Mouse (Mus musculus): ENCODE measurements around the gene Palm2.
A peak's percentile ranks its signal among the peaks of the same experiment; 100 is the strongest.

Palm2 gene

GRCm38 (mm10) chr4:57523456-57523855, 89.4 kb downstream of the Palm2 start:
- H3K4me3 ChIP-seq (replicated peaks; ENCODE audit: low read length) = no peak overlapping the region
- peaks cover 4% of the 10 kb centered on the region; the same call in 1 of the 2 replicates for H3K4me1 ChIP-seq (replicated peaks; ENCODE audit: low read depth, low read length)
- H3K36me3 ChIP-seq (ENCODE audit: insufficient read depth, low read length) = no peaks in the 10 kb centered on the region
- H3K27me3 ChIP-seq (ENCODE audit: insufficient read depth, low read length) = no peaks in the 10 kb centered on the region
- no peak for TF ChIP-seq NANOG (IDR thresholded peaks at IDR 0.05; ENCODE audit: borderline replicate concordance, low read length)
- no peak for TF ChIP-seq CTCF (conservative IDR thresholded peaks at IDR 0.05; ENCODE audit: low read length)
- TF ChIP-seq POU5F1 (IDR thresholded peaks at IDR 0.05; ENCODE audit: borderline replicate concordance, low read length) = no peak
- H3K9me3 ChIP-seq (ENCODE audit: low read length) = no peaks in the 10 kb centered on the region

- Histone ChIP-seq H3K27me3 (ENCODE audit: insufficient read depth, low read length) (no peaks in the 10 kb centered on the region), H3K4me1 (replicated peaks; ENCODE audit: low read depth, low read length) (peaks cover 4% of the 10 kb centered on the region; the same call in 1 of the 2 replicates), H3K36me3 (ENCODE audit: insufficient read depth, low read length) (no peaks in the 10 kb centered on the region), H3K4me3 (replicated peaks; ENCODE audit: low read length) (no peak overlapping the region), H3K9me3 (ENCODE audit: low read length) (no peaks in the 10 kb centered on the region)
- TF ChIP-seq POU5F1 (IDR thresholded peaks at IDR 0.05; ENCODE audit: borderline replicate concordance, low read length) = no peak
These were observed 90.4 kb downstream of the Palm2 start for GRCm38 (mm10) chr4:57524461-57524860.

DNA sequence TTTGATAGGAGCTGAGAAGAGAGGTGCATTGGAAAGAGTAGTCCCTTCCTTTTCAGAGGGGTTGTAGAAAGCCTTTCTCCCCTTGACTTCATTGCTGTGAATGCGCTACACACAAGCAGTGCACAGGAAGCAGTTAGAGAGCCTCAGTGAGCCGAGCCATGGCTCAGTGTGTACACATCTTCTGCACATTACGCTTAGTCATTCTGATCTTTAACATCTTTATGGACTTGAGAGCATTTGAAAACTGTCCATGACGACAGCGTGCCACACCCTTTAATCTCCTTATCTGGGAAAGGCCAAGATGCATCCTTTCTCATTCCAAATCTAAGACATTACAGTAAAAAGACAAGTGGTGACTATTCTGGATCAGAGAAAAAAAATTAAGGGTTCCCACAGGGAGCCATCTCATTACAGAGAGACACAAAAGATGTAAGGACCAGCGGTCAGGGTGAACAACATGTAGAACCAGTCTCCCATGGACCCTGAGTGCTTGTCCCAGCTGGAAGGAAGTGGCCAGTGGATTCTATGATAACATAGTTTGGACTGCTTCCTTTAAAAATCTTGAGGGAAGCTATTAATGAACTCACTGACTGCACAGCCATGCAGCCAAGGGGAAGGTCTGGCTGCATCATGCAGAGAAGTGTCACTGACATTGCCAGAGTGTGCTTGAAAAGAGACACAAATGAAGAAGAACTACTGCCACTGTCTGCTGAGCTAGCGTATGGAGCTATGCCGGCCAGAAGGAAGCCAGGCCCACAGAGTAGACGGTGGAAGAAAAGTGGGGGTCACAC, 91.4 kb downstream of the Palm2 start:
- H3K4me1 ChIP-seq (replicated peaks; ENCODE audit: low read depth, low read length) = peaks cover 4% of the 10 kb centered on the region; the same call in 1 of the 2 replicates
- no peak for TF ChIP-seq CTCF (conservative IDR thresholded peaks at IDR 0.05; ENCODE audit: low read length)
- TF ChIP-seq POU5F1 (IDR thresholded peaks at IDR 0.05; ENCODE audit: borderline replicate concordance, low read length) = no peak
- no peak for TF ChIP-seq NANOG (IDR thresholded peaks at IDR 0.05; ENCODE audit: borderline replicate concordance, low read length)
- H3K36me3 ChIP-seq (ENCODE audit: insufficient read depth, low read length) = no peaks in the 10 kb centered on the region
- no peaks in the 10 kb centered on the region for H3K9me3 ChIP-seq (ENCODE audit: low read length)
- H3K27me3 ChIP-seq (ENCODE audit: insufficient read depth, low read length) = no peaks in the 10 kb centered on the region
- no peak overlapping the region for H3K4me3 ChIP-seq (replicated peaks; ENCODE audit: low read length)

GRCm38 (mm10) chr4:57528296-57528695, 94.2 kb downstream of the Palm2 start:
- H3K9me3 ChIP-seq (ENCODE audit: low read length) = no peaks in the 10 kb centered on the region
- no peaks in the 10 kb centered on the region for H3K36me3 ChIP-seq (ENCODE audit: insufficient read depth, low read length)
- H3K4me3 ChIP-seq (replicated peaks; ENCODE audit: low read length) = no peak overlapping the region
- TF ChIP-seq POU5F1 (IDR thresholded peaks at IDR 0.05; ENCODE audit: borderline replicate concordance, low read length) = no peak
- no peak for TF ChIP-seq NANOG (IDR thresholded peaks at IDR 0.05; ENCODE audit: borderline replicate concordance, low read length)
- no peak for TF ChIP-seq CTCF (conservative IDR thresholded peaks at IDR 0.05; ENCODE audit: low read length)
- no peaks in the 10 kb centered on the region for H3K27me3 ChIP-seq (ENCODE audit: insufficient read depth, low read length)
- H3K4me1 ChIP-seq (replicated peaks; ENCODE audit: low read depth, low read length) = peaks cover 4% of the 10 kb centered on the region; the same call in 1 of the 2 replicates

- 0 out of 2 replicates have a peak, but pooled peaks cover 4% of the 10 kb centered on the region for H3K27me3 ChIP-seq (ENCODE audit: insufficient read depth, low read length)
- H3K36me3 ChIP-seq (ENCODE audit: insufficient read depth, low read length) = no peaks in the 10 kb centered on the region
- H3K9me3 ChIP-seq (ENCODE audit: low read length) = no peaks in the 10 kb centered on the region
- H3K4me3 ChIP-seq (replicated peaks; ENCODE audit: low read length) = no peak overlapping the region
- TF ChIP-seq POU5F1 (IDR thresholded peaks at IDR 0.05; ENCODE audit: borderline replicate concordance, low read length) = no peak
- no peak for TF ChIP-seq NANOG (IDR thresholded peaks at IDR 0.05; ENCODE audit: borderline replicate concordance, low read length)
- no peak for TF ChIP-seq CTCF (conservative IDR thresholded peaks at IDR 0.05; ENCODE audit: low read length)
- peaks cover 8% of the 10 kb centered on the region for H3K4me1 ChIP-seq (replicated peaks; ENCODE audit: low read depth, low read length)
These were observed 99.6 kb downstream of the Palm2 start for GRCm38 (mm10) chr4:57533686-57534085.

DNA sequence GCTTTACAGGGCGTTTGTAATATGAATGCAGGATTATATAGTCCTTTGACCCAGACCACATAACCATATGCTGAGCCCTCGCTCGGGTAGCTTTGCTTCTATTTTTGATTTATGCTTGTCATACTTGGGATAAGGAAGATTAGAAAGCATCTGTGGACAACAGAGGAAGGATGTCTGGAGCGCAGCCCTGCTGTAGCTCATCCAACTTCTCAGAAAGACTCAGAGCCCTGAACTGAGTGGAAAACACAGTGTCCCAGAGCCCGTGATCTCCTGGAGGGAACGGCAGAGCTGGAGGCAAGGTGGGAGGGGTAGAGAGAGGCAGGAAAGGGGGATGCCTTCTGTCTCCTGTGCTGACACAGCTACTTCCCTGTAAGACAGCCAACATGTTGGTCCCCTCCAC, 100.2 kb downstream of the Palm2 start:
- Histone ChIP-seq H3K27me3 (ENCODE audit: insufficient read depth, low read length) (peaks cover 4% of the 10 kb centered on the region; the same call in 1 of the 2 replicates), H3K36me3 (ENCODE audit: insufficient read depth, low read length) (no peaks in the 10 kb centered on the region), H3K4me3 (replicated peaks; ENCODE audit: low read length) (no peak overlapping the region), H3K9me3 (ENCODE audit: low read length) (no peaks in the 10 kb centered on the region), H3K4me1 (replicated peaks; ENCODE audit: low read depth, low read length) (peaks cover 8% of the 10 kb centered on the region)
- TF ChIP-seq NANOG (IDR thresholded peaks at IDR 0.05; ENCODE audit: borderline replicate concordance, low read length) = no peak
- TF ChIP-seq CTCF (conservative IDR thresholded peaks at IDR 0.05; ENCODE audit: low read length) = no peak
- TF ChIP-seq POU5F1 (IDR thresholded peaks at IDR 0.05; ENCODE audit: borderline replicate concordance, low read length) = no peak

GRCm38 (mm10) chr4:57535087-57535486, 101.0 kb downstream of the Palm2 start:
- no peak for TF ChIP-seq NANOG (IDR thresholded peaks at IDR 0.05; ENCODE audit: borderline replicate concordance, low read length)
- peak; percentile 55 for TF ChIP-seq CTCF (conservative IDR thresholded peaks at IDR 0.05; ENCODE audit: low read length)
- Histone ChIP-seq H3K36me3 (ENCODE audit: insufficient read depth, low read length) (no peaks in the 10 kb centered on the region), H3K4me3 (replicated peaks; ENCODE audit: low read length) (no peak overlapping the region), H3K4me1 (replicated peaks; ENCODE audit: low read depth, low read length) (peaks cover 8% of the 10 kb centered on the region), H3K9me3 (ENCODE audit: low read length) (no peaks in the 10 kb centered on the region), H3K27me3 (ENCODE audit: insufficient read depth, low read length) (peaks cover 4% of the 10 kb centered on the region; the same call in 1 of the 2 replicates)

- H3K4me1 ChIP-seq (replicated peaks; ENCODE audit: low read depth, low read length) = peaks cover 15% of the 10 kb centered on the region
- TF ChIP-seq CTCF (conservative IDR thresholded peaks at IDR 0.05; ENCODE audit: low read length) (no peak), POU5F1 (IDR thresholded peaks at IDR 0.05; ENCODE audit: borderline replicate concordance, low read length) (no peak), NANOG (IDR thresholded peaks at IDR 0.05; ENCODE audit: borderline replicate concordance, low read length) (no peak)
- H3K4me3 ChIP-seq (replicated peaks; ENCODE audit: low read length) = no peak overlapping the region
- peaks cover 4% of the 10 kb centered on the region; the same call in 1 of the 2 replicates for H3K27me3 ChIP-seq (ENCODE audit: insufficient read depth, low read length)
- no peaks in the 10 kb centered on the region for H3K9me3 ChIP-seq (ENCODE audit: low read length)
- no peaks in the 10 kb centered on the region for H3K36me3 ChIP-seq (ENCODE audit: insufficient read depth, low read length)
These were observed 104.1 kb downstream of the Palm2 start for GRCm38 (mm10) chr4:57538029-57538688.

Data from E14TG2a.4 (cell line).